Mouse (Mus musculus): ENCODE results near the gene Pigyl. TPM values are rescaled to one million over a fixed set of nuclear protein-coding genes. Genes with fewer than 3 reads are reported as not detected.
A peak's percentile ranks its signal among the peaks of the same experiment; 100 is the strongest.

Gene Pigyl
- 10 to 100 TPM; 35.3 to 35.6 TPM for total RNA-seq (2021)

DNA sequence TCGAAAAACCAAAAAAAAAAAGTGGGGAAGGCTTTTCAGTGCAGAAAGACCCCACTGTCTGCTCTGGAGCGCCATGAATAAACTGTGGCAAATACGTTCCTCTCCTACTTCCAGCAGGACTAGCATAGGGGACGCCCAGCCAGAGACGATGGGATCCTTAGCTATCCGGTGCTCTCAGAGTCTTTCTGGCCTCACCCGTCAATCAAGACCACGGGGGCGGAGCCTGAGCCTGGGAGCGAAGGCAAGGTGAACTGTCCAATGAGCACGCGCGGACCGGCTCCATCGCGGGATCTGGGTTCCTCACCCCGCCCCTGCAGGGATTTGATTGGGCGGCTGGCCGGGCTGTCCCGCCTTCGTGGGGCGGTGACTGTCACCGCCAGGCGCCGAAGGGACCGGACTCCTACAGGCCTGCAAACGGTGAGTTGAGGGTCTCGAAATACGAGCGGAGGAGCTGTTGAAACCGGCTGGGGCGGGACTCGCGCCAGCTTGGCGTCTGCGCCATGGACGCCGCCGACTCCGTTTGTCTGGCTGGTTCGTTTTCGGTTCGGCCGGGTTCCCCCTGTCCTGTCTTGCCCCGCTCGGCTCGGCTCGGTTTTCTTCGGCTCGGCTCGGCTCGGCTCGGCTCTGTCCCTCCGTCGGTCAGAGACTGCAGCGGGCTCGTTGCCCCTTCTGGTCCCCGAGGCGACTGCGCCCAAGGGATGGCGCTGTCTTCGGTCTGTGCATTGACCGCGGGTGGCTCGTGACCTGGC lies at the start of gene Pigyl:
Gene Pigyl (plus strand): TSS at position 350 of the 749 bp plus-strand sequence.
- DNase-seq, result peak; percentile 99
- intact Hi-C loops (cut with DNase I), result loop anchor here (2.0 to 5.0 kb wide), 3 partner anchors 68 to 256 kb away; partner anchors contain the start of genes 9530077C05Rik and Zfp809

DNA sequence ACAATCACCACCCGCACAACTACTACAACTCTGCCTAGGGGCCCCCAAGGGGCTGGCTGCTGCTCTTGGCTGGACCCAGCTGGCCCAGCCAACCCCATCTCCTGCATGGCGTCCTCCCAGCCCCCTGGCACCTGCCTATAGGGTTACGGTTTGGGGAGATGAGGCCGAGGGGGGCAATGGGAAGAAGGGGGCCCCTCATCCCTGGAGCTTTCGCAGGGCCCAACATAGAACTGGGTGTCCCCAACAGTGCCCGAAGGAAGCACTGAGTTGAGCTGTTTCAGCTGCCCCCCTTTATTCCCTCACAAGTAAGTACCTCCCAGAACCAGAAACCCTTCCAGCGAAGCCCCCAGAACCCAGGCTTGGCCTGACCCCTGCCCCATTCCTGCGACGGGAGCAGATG lies 48.5 kb upstream of the Pigyl start:
- intact Hi-C loops (cut with DNase I), result no loop called here

DNA sequence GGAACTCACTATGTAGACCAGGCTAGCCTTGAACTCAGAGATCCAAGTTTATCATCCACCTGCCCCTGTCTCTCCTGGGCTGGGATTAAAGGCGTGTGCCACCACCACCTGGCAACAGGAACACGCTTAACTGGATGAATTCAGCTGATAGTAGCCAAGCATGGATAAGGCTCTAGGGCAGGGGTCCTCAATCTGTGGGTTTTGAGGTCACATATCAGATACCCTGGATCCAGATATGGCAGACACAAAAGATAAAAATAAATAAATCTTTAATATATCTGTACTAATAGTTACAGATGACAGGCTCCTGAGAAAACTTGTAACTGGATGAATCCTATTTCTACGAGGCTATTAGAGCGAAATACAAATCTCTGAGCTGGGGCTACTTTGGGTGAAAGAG lies 41.0 kb upstream of the Pigyl start:
- intact Hi-C loops (cut with DNase I), result loop anchor here (2.0 kb wide), 1 partner anchor 19 kb away; no protein-coding TSS in a partner anchor
- DNase-seq, result no peak

More for the DNA sequence above, 48.5 kb upstream of the Pigyl start:
- no peak for DNase-seq

DNA sequence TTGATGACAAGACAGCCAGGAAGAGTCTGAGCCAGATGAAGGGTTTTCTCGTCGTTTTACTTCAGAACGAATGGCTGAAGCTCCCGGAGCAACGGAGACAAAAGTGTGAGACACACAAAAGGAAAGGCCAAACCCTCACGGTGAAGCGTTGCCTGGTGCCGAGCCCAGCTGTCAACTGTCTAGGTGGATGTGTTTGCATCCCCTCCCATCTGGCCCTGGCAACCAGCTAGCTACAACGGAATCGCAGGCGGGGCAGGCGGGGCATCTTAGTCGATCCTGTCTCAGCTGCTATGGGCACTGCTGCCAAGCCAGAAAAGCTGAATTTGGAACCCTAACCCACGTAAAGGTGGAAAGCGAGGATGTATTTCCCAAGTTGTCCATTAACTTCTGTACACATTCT lies 40.6 kb upstream of the Pigyl start:
- intact Hi-C loops (cut with DNase I), result loop anchor here (2.0 kb wide), 1 partner anchor 19 kb away; no protein-coding TSS in a partner anchor
- DNase-seq, result no peak

DNA sequence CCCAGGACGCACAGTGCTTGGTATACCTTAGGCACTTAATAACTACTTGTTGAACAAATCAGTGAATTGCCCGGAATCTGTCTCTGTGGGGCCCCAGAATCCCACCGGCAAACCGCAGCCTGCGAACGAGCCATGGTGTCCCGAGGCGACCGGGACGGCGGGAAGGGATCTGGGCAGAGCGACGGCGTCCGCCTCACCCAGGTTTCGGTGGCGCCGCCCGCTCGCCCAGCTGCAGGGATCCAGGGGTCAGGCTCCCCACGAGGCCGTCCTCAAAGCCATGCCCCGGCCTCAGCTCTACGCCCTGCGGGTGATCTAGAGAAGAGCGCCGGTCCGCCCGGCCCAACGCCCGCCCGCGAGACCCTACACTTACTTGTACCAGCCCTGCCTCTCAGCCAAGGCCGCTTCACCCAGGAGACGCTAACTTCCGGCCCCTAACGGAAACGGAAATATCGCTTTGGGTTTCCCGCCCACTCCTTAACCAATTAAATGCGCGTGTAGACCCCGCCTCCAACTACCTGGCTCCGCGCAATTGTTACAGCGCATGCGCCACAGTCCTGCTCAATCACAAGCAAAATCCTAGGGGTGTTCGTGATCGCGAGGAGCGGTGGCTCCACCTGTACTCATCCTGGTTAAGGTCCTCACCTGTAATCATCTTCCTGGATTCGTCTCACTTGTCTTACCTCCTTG lies 39.8 kb upstream of the Pigyl start, which contains the start of gene Elof1:
Gene Elof1 (minus strand): TSS at position 433 of the 687 bp plus-strand sequence.
- peak; percentile 94 to 95 for DNase-seq
- intact Hi-C loops (cut with DNase I), result loop anchor here (2.0 kb wide), 1 partner anchor 20 kb away; no protein-coding TSS in a partner anchor

DNA sequence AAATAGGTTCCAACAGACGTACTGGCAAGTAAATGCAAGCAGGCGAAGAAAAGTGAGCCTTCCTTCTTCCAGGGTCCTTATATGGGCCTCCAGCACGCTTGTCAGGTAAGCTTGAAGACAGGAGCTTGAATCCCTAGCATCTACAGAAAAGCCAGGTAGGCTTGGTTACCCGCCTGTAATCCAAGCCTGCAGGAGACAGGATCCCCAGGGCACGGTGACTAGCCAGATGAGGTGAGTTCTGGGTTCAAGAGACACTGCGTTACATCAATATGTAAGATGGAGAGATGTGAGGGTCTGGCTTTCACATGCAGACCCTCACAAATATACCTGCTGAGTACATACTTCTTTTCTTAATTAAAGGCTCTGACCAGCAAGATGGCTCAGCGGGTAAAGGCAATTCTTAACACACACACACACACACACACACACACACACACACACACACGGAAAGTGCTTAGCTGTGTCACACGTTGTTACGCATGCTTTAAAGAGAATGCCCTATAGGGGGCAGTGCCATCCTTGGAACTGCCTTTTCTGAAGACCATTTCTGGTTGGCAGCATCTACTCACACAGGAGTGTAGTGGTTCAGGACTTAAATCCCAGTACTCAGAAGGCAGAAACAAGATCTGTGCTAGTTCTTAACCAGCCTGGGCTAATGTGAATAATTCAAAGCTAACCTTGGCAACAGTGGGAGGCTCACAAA lies 38.7 kb upstream of the Pigyl start:
- intact Hi-C loops (cut with DNase I), result loop anchor here (2.0 kb wide), 1 partner anchor 21 kb away; no protein-coding TSS in a partner anchor

DNA sequence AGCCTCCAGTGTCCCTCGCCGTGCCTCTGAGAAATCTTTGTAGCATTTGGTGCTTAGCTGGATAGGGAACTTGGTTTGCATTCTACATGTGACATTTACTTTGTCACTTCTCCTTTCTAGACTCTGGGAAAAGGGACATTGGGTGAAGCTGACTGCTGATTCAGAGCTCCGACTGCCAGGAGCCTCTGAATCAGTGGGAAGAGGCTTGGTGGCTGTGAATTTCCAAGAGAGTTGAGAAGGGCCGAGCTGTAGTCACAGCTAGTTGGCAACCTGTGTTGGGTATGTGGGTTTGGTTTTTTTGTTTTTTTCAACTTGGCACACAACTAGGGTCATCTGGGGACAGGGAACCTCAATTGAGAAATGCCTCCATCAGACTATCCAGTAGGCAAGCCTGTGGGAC lies 37.1 kb upstream of the Pigyl start:
- intact Hi-C loops (cut with DNase I), result no loop called here
- no peak for DNase-seq

More for the DNA sequence above, 38.7 kb upstream of the Pigyl start:
- DNase-seq, result peak; percentile 40 to 69

DNA sequence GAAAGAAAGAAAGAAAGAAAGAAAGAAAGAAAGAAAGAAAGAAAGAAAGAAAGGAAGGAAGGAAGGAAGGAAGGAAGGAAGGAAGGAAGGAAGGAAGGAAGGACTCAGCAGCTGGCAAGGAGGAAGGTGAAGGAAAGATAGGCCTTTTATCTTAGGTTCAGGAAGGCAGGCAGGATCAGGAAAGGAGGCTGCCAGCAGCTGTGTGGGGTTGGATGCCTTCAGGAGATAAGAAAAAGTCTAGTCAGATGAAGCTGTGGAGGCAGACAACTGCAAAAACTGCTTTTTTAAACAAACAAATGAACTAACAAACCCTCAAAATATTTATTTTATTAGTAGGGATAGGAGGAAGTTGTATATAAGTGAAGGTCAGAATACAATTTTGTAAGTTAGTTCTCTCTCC lies 35.1 kb upstream of the Pigyl start:
- intact Hi-C loops (cut with DNase I), result no loop called here
- no peak for DNase-seq

DNA sequence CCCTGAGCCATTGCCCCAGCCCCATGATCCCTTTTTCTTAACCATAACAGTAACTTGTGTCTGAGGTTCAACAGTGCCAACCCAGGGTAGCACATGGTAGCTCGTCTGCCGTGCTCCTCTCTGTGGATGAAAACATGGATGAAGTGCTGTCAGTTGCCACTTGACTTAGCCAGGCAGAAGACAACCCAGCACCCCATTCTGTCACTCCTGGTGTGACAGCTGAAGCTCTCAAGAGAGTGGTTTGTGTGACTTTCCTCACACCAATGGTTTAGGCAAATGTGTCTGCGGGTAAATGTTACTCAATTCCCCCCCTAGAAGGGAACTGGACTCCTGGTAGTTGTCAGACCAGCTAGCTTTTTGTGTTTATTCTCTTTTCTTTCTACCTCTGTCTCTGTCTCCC lies 34.6 kb upstream of the Pigyl start:
- no peak for DNase-seq
- intact Hi-C loops (cut with DNase I), result no loop called here

DNA sequence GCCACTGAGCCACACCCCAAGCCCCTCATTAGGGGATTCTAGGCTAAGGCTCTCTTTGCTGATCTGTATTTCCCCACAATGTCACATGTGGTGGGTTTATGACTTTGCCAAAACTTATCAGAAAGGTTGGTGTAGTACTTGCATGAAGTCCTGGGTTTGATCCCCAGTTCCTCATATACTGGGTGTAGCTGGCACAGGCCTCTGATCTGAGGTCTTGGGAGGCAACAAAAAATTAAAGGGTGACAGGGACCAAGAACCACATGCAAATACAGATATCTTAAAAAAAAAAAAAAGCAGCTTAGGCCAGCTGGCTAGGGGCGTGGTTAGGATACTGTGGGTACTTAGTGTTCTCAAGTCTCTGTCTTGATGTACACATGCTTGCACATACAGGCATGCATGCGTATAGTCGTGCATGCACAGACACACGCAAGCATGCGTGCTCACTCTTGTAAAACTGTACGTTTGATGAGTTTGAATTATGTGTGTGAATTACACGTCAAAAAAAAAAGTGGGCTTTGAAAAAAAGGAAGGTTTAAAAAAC lies 33.5 kb upstream of the Pigyl start:
- no peak for DNase-seq
- intact Hi-C loops (cut with DNase I), result no loop called here

DNA sequence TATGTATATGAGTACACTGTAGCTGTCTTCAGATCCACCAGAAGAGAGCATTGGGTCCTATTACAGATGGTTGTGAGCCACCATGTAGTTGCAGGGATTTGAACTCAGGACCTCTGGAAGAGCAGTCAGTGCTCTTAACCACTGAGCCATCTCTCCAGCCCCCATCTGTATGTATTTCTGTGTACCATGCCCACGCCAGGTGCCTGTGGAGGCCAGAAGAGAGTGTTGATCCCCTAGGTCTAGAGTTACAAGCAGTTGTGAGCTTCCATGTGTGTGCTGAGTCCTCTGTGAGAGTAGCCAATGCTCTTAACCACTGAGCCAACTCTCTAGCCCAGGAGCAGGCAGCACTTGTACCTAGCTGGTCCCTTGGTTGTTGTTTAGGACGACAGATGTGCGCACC lies 32.5 kb upstream of the Pigyl start:
- DNase-seq, result no peak
- intact Hi-C loops (cut with DNase I), result no loop called here

DNA sequence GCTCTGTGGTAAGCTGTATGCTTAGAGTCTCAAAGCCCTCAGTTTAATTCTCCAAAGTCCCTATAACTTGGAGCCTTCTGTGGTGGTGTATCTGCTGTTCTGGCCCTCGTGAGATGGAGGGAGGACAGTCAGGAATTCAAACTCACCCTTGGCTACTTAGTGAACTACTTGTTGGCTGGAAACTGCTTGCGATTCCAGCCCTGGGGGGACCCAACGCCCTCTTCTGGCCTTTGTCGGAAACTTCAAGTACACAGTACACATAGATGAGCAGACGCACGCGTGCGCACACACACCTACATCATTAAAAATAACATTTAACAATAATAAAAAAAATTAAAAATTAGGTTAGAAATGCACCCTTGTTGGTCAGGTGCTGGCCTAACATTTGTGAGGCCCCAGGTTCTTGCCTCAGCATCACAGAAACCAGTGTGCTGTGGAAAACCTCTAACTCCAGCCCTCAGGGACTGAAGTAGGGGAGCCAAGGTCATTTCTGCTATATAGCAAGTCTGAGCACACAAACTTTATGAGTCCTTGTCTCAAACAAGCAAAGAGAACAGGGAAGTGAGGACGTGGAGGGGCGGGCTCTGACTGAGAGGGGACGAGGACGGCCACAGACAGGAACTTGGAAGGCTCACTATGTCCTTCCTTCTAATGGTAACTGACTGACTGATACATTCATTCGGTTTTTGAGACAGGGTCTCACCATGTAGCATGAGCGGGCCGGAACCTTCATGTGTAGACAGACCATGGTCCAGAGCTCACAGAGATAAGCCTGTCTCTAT lies 31.2 kb upstream of the Pigyl start:
- intact Hi-C loops (cut with DNase I), result no loop called here
- no peak for DNase-seq

DNA sequence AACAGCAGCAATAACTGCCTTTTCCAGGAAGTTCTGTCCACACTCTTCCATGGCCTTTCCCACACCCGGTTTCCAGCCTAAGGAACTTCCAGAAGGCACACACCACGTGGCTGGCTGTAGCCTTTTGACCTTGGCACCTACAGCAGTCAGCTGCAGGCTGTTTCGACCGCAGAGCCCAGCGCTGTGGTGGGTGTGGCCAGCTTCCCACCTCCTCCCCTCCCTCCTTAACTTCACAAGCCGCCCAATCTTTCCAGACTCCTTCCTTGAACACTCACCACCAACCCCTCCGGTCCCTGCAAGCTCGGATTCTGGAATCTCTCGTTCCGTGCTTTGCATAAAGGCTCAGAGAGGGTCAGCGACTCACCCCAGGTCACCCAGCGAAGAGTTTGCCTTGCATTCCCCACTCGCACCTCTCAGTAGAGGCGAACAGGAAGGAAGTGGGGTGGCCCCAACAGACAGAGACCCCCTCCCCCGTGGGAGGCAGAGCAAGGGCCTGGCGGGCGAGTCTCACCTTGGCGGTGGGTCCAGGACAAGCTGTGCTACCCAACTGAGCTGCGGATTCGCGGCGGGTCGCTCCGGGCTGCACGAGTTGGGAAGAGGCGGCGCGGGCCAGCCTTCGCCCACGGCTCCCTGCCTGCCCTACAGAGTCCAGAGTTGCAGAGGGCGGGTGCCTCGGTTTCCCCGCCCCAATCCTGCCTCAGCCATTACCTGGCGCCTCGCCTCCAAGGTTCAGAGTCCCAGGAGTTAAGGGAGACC lies 25.2 kb upstream of the Pigyl start:
- intact Hi-C loops (cut with DNase I), result no loop called here
- peak; percentile 30 to 31 for DNase-seq

DNA sequence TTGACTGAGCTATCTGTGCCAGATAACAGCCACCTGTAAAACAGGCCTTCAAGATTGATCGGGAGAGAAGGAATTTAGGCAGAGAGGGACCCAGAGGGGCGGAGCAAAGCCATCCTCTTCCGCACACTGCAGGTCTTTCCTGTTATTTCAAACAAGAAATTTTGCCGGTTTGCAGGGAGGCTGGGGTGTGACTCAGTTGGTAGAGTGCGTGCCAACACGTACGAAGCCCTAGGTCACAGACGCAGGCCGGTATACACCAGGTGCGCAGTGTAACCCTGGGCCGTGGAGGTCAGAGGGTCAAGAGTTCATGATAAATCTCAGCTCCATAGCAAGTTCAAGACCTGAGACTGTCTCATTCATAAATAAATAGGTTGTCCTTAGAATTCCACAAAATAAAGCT lies 24.4 kb upstream of the Pigyl start:
- no peak for DNase-seq
- intact Hi-C loops (cut with DNase I), result no loop called here

DNA sequence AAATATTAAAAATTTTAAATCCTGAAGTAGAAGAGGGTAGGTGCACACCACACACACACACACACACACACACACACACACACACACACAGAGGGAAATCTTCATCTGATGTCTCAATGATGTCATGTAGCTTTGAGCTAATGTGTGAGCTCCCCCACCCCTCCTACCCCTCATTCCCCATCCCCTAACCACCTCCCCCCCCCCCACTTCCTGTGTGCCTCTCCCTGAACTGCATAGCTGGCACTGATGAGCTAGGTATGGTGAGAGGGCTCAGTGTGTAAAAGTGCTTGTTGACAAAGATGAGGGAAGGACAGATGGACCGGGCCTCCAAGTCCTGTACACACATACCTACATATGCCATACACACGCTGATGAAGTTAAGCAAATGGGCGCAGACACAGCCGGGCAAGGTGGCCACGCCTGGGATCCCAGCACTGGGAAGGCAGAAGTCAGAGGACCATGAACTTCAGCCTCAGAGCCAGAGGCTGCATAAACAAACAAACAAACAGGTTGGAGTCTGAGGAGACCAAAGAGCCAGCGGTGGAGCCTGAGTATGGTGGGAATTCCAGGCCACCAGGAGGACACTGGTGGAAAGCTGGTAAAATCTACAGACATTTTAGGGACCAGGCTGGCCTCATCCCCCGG lies 22.3 kb upstream of the Pigyl start:
- DNase-seq, result no peak
- intact Hi-C loops (cut with DNase I), result no loop called here

DNA sequence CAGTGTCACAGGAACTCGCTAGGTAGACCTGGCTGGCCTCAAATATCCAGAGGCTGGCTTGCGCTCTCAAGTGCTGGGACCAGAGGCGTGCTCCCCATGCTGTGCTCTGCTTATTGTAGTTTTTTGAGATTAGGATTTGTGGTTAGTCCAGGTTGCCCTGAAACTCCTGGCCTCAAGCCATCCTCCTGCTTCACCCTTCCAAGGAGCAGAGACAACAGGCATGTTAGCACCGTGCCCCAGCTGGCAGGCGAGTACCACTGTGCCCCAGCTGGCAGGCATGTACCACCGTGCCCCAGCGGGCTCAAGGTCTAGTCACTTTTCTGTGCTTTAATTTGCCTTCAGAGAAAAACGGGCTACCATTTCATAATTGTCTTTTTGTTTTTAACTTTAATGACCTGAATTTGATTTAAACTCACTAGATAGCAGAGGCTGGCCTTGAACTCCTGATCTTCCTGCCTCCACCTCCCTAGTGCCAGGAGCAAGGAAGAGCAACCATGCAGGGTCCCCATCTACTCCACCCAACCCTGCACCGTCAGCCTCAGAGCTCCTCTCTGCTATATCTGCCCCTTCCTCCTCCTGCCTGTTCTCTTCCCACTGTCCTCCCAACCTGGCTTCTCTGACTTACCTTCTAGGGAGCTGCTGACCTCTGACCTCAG lies 21.5 kb upstream of the Pigyl start:
- no peak for DNase-seq
- intact Hi-C loops (cut with DNase I), result no loop called here

DNA sequence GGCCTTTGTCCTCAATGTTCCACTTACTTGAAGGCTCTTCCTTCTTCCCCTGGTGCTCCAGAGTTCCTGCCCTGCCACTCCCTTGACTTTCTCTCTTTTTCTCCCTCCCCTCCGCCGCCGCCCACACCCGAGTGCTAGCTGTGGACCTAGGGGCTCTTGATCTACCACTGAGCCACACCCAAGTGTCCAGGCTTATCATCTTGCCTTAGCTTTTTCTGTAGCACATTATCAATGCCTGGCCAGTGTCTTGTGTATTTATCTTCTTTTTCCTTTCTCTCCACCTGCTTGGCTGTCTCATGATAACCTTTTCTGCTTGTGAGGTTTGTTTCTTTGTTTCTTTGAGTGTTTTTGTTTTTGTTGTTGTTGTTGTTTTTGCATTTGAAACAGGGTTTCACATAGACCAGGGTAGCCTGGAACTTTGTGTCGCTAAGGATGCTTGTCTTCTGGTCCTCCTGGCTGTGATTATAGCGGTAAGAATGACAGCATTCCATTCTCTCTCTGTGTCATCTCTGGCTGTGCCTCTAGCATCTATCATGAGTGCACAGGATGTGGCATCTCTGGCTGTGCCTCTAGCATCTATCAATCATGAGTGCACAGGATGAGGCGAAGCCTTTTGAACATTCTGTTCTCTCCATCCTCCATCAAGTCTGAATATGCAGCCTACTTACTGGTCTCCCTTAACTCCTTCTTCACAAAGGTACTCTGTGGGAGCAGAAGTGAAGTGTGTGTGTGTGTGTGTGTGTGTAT lies 20.8 kb upstream of the Pigyl start, which contains the start of gene Acp5:
Gene Acp5 (minus strand): TSS at position 68 of the 747 bp plus-strand sequence.
- DNase-seq, result no peak
- intact Hi-C loops (cut with DNase I), result no loop called here

Data from heart, postnatal 10 days (tissue).